ENCODE assay signal across 26 mouse cellular contexts in genomic region chr12:77263816-77264215, GRCm38 (mm10). TPM values are rescaled to one million over a fixed set of nuclear protein-coding genes. Genes with fewer than 3 reads are reported as not detected.
DNase-seq lines count a peak whose midpoint lies in the region; ATAC-seq and TF ChIP-seq lines count a peak whose summit lies in the region.
"Had no signal": no experiment of that assay in that cellular context is flagged by ENCODE, and none has a peak within 500 bp of the region (broad histone marks: within the 10 kb centered on the region; RNA-seq: fewer than 3 reads in every experiment).

No protein-coding gene starts in this region.

- no peak overlapping the region for H3K9ac ChIP-seq in intestine, postnatal 0 days (ENCODE audit: low read depth, low read length)
- no peak overlapping the region for H3K9ac ChIP-seq in hindbrain, embryonic 11.5 days (ENCODE audit: low read depth, low read length)
- no peak overlapping the region for H3K9ac ChIP-seq in liver, embryonic 11.5 days (ENCODE audit: low read depth, low read length)
- H3K9ac ChIP-seq: embryonic facial prominence, embryonic 13.5 days; embryonic facial prominence, embryonic 15.5 days; forebrain, embryonic 12.5 days had no signal

- no peak overlapping the region for H3K4me3 ChIP-seq in intestine, postnatal 0 days (ENCODE audit: low read depth, low read length)
- no peak overlapping the region for H3K4me3 ChIP-seq in hindbrain, embryonic 11.5 days (ENCODE audit: low read depth, low read length)
- H3K4me3 ChIP-seq in liver, embryonic 11.5 days (ENCODE audit: low read depth, low read length): no peak overlapping the region
- H3K4me3 ChIP-seq: embryonic facial prominence, embryonic 13.5 days; embryonic facial prominence, embryonic 15.5 days; erythroblast, embryonic 14.5 days; forebrain, embryonic 10.5 days; forebrain, embryonic 12.5 days had no signal

- no peaks in the 10 kb centered on the region for H3K36me3 ChIP-seq in intestine, postnatal 0 days (ENCODE audit: control insufficient read depth, insufficient read depth)
- H3K36me3 ChIP-seq in hindbrain, embryonic 11.5 days (ENCODE audit: control insufficient read depth, insufficient read depth, low read length): no peaks in the 10 kb centered on the region
- H3K36me3 ChIP-seq in liver, embryonic 11.5 days (ENCODE audit: control insufficient read depth, insufficient read depth, low read length): no peaks in the 10 kb centered on the region
- H3K36me3 ChIP-seq: embryonic facial prominence, embryonic 13.5 days; embryonic facial prominence, embryonic 15.5 days; forebrain, embryonic 10.5 days; forebrain, embryonic 12.5 days had no signal

- TF ChIP-seq CTCF in intestine, postnatal 0 days (IDR thresholded peaks at IDR 0.05; ENCODE audit: low read depth): no peak

- H3K27me3 ChIP-seq in intestine, postnatal 0 days (replicated peaks; ENCODE audit: control insufficient read depth, insufficient read depth, low read length): no peaks in the 10 kb centered on the region
- no peaks in the 10 kb centered on the region for H3K27me3 ChIP-seq in hindbrain, embryonic 11.5 days (ENCODE audit: control insufficient read depth, insufficient read depth, low read length)
- no peaks in the 10 kb centered on the region for H3K27me3 ChIP-seq in liver, embryonic 11.5 days (replicated peaks; ENCODE audit: control insufficient read depth, insufficient read depth, low read length)
- H3K27me3 ChIP-seq: CH12.LX; embryonic facial prominence, embryonic 13.5 days; embryonic facial prominence, embryonic 15.5 days; forebrain, embryonic 12.5 days had no signal

- peak; percentile 19 for DNase-seq in 3134 (ENCODE audit: extremely low read depth, insufficient read length, low spot score)
- peak; percentile 32 for DNase-seq in 416B (ENCODE audit: low read depth)
- DNase-seq in Muller cell, postnatal 12 days (ENCODE audit: inconsistent ontology term): peak; percentile 34
- DNase-seq in brain, adult 2 months (ENCODE audit: low read depth, low spot score): peak; percentile 23
- DNase-seq in layer of hippocampus, adult 11-12 months (ENCODE audit: low spot score): no peak
- no peak for DNase-seq in hindbrain, embryonic 11.5 days (ENCODE audit: low spot score)
- no peak for DNase-seq in liver, embryonic 11.5 days (ENCODE audit: low spot score)
- DNase-seq: adrenal gland, adult 2 months; adrenal gland, postnatal 10 days; adrenal gland, postnatal 25 days; cerebellum, adult 11-12 months; cerebellum, adult 2 months; cerebellum, adult 9-10 months; cerebellum, postnatal 10 days; cerebellum, postnatal 25 days; embryo, embryonic 11 days had no signal

- no peak overlapping the region for H3K4me2 ChIP-seq in intestine, postnatal 0 days (replicated peaks; ENCODE audit: low read depth)
- H3K4me2 ChIP-seq in hindbrain, embryonic 11.5 days (replicated peaks; ENCODE audit: low read depth, low read length): no peak overlapping the region
- H3K4me2 ChIP-seq in liver, embryonic 11.5 days: no peak overlapping the region
- H3K4me2 ChIP-seq: embryonic facial prominence, embryonic 13.5 days; embryonic facial prominence, embryonic 15.5 days; forebrain, embryonic 12.5 days had no signal

- WGBS in intestine, postnatal 0 days: 79% methylated on average over 2 of the region's 2 CpGs
- WGBS in hindbrain, embryonic 11.5 days: 92% methylated on average over 2 of the region's 2 CpGs
- WGBS in liver, embryonic 11.5 days: 87% methylated on average over 2 of the region's 2 CpGs

- no peak overlapping the region for H3K27ac ChIP-seq in intestine, postnatal 0 days (ENCODE audit: low read depth, low read length)
- no peak overlapping the region for H3K27ac ChIP-seq in hindbrain, embryonic 11.5 days (ENCODE audit: low read depth, low read length)
- H3K27ac ChIP-seq in liver, embryonic 11.5 days (ENCODE audit: low read depth, low read length): no peak overlapping the region
- H3K27ac ChIP-seq: embryonic facial prominence, embryonic 13.5 days; embryonic facial prominence, embryonic 15.5 days; forebrain, embryonic 10.5 days; forebrain, embryonic 12.5 days had no signal

- H3K4me1 ChIP-seq in intestine, postnatal 0 days (replicated peaks; ENCODE audit: control insufficient read depth, insufficient read depth, low read length): no peaks in the 10 kb centered on the region
- no peaks in the 10 kb centered on the region for H3K4me1 ChIP-seq in hindbrain, embryonic 11.5 days (replicated peaks; ENCODE audit: control insufficient read depth, insufficient read depth, low read length)
- no peaks in the 10 kb centered on the region for H3K4me1 ChIP-seq in liver, embryonic 11.5 days (replicated peaks; ENCODE audit: control insufficient read depth, insufficient read depth, low read length)
- H3K4me1 ChIP-seq: embryonic facial prominence, embryonic 13.5 days; embryonic facial prominence, embryonic 15.5 days; forebrain, embryonic 12.5 days had no signal

- no peak for ATAC-seq in intestine, postnatal 0 days
- no peak for ATAC-seq in hindbrain, embryonic 11.5 days (ENCODE audit: low FRiP score)
- no peak for ATAC-seq in liver, embryonic 11.5 days (replicated peaks; ENCODE audit: low FRiP score)
- ATAC-seq: forebrain, embryonic 14.5 days; forebrain, embryonic 16.5 days had no signal

- H3K9me3 ChIP-seq in intestine, postnatal 0 days (ENCODE audit: control insufficient read depth): no peaks in the 10 kb centered on the region
- no peaks in the 10 kb centered on the region for H3K9me3 ChIP-seq in hindbrain, embryonic 11.5 days (ENCODE audit: control insufficient read depth, low read length)
- no peaks in the 10 kb centered on the region for H3K9me3 ChIP-seq in liver, embryonic 11.5 days (ENCODE audit: control insufficient read depth, low read length)
- H3K9me3 ChIP-seq: embryonic facial prominence, embryonic 13.5 days; embryonic facial prominence, embryonic 15.5 days; forebrain, embryonic 10.5 days; forebrain, embryonic 12.5 days; G1E had no signal

RNA-seq across cellular contexts. Expression of gene Fut8, which starts 25.9 kb away (rescaled TPM):
- 9.1 and 10.1 TPM in 2 replicates for polyA plus RNA-seq in intestine, postnatal 0 days (2015; fragmentation: Nextera tagmentation; extraction: Ambion mirVana)
- polyA plus RNA-seq in hindbrain, embryonic 11.5 days (2014; fragmentation: Nextera tagmentation; extraction: Ambion mirVana): 32.2 and 34.4 TPM in 2 replicates
- polyA plus RNA-seq in liver, embryonic 11.5 days (2014; fragmentation: Nextera tagmentation; extraction: Ambion mirVana): 27.3 and 29.9 TPM in 2 replicates

Comparison
In these comparisons a context has a peak if more than half of its experiments do, and no peak if none do; other contexts are left out.
1. DNase-seq: peak in 3134 (single experiment), 416B (single experiment), Muller cell, postnatal 12 days (single experiment) and brain, adult 2 months (single experiment); none in layer of hippocampus, adult 11-12 months (single experiment), hindbrain, embryonic 11.5 days (single experiment) and liver, embryonic 11.5 days (single experiment).